ENCODE assay signal across 8 mouse cellular contexts in genomic region chrX:13847502-13847851, GRCm38 (mm10). TPM values are rescaled to one million over a fixed set of nuclear protein-coding genes. Genes with fewer than 3 reads are reported as not detected.
DNase-seq lines count a peak whose midpoint lies in the region; ATAC-seq lines count a peak whose summit lies in the region.

No protein-coding gene starts in this region.

- no peaks in the 10 kb centered on the region for H3K36me3 ChIP-seq in liver, embryonic 15.5 days (replicated peaks)
- H3K36me3 ChIP-seq in neural tube, embryonic 12.5 days: no peaks in the 10 kb centered on the region

- no peak for ATAC-seq in liver, embryonic 15.5 days (ENCODE audit: insufficient read depth)
- peak; percentile 15; the same call in 1 of the 2 replicates for ATAC-seq in neural tube, embryonic 12.5 days (ENCODE audit: low FRiP score, low read depth)

- no peak overlapping the region for H3K9ac ChIP-seq in liver, embryonic 15.5 days
- peak overlapping the region; percentile 35; the same call in 1 of the 2 replicates for H3K9ac ChIP-seq in neural tube, embryonic 12.5 days

- H3K27me3 ChIP-seq in liver, embryonic 15.5 days: peaks cover 14% of the 10 kb centered on the region
- no peaks in the 10 kb centered on the region for H3K27me3 ChIP-seq in neural tube, embryonic 12.5 days (replicated peaks)

- peak overlapping the region; percentile 63 for H3K4me3 ChIP-seq in liver, embryonic 15.5 days (replicated peaks)
- peak overlapping the region; percentile 55 for H3K4me3 ChIP-seq in neural tube, embryonic 12.5 days

- no peak overlapping the region for H3K27ac ChIP-seq in liver, embryonic 15.5 days (replicated peaks)
- peak overlapping the region; percentile 20; the same call in 1 of the 2 replicates for H3K27ac ChIP-seq in neural tube, embryonic 12.5 days

- DNase-seq in right cerebral cortex, adult 18-20 months: peak; percentile 12
- no peak for DNase-seq in right cerebral cortex, postnatal 36 days (ENCODE audit: low spot score in 2 of 2)
- peak; percentile 46 for DNase-seq in cerebellum, adult 11-12 months
- peak; percentile 5 to 9 for DNase-seq in frontal cortex, postnatal 10 days (ENCODE audit: low spot score in 2 of 2)
- DNase-seq in kidney, adult 9 months: peak; percentile 21
- no peak for DNase-seq in gastrocnemius, postnatal 25 days

- no peaks in the 10 kb centered on the region for H3K4me1 ChIP-seq in liver, embryonic 15.5 days (replicated peaks)
- H3K4me1 ChIP-seq in neural tube, embryonic 12.5 days: no peaks in the 10 kb centered on the region

- H3K4me2 ChIP-seq in liver, embryonic 15.5 days: peak overlapping the region; percentile 81
- peak overlapping the region; percentile 54 for H3K4me2 ChIP-seq in neural tube, embryonic 12.5 days (replicated peaks)

- no peaks in the 10 kb centered on the region for H3K9me3 ChIP-seq in liver, embryonic 15.5 days (replicated peaks)
- no peaks in the 10 kb centered on the region for H3K9me3 ChIP-seq in neural tube, embryonic 12.5 days

- 13% methylated on average over 7 of the region's 7 CpGs for WGBS in liver, embryonic 15.5 days (ENCODE audit: insufficient replicate concordance)
- 27% methylated on average over 7 of the region's 7 CpGs for WGBS in neural tube, embryonic 12.5 days

RNA-seq across cellular contexts. Expression of gene Cask, which starts 3.7 kb away (rescaled TPM):
- 1.0 and 1.3 TPM in 2 replicates for polyA plus RNA-seq in liver, embryonic 15.5 days (2015; fragmentation: Nextera tagmentation; extraction: Ambion mirVana)
- 27.2 and 27.7 TPM in 2 replicates for polyA plus RNA-seq in neural tube, embryonic 12.5 days (2016; fragmentation: Nextera tagmentation; extraction: Ambion mirVana)
- 10 to 100 TPM in 1 of 2 experiments, 1 to 10 TPM in 1; 9.0 to 15.0 TPM for total RNA-seq in gastrocnemius, postnatal 25 days (2021)

Comparison
In these comparisons a context has a peak if more than half of its experiments do, and no peak if none do; other contexts are left out.
1. DNase-seq: peak in right cerebral cortex, adult 18-20 months (single experiment), cerebellum, adult 11-12 months (single experiment), frontal cortex, postnatal 10 days (2 of 2) and kidney, adult 9 months (single experiment); none in right cerebral cortex, postnatal 36 days (0 of 2) and gastrocnemius, postnatal 25 days (single experiment).
2. RNA of gene Cask, which starts 3.7 kb away (polyA plus RNA-seq): 27.2 to 27.7 TPM in neural tube, embryonic 12.5 days; 1.0 to 1.3 TPM in liver, embryonic 15.5 days; every median in the first group is over 10 times any median in the second.